Mouse (Mus musculus) pancreas, adult 10 weeks (tissue): Measurements from ENCODE around the gene Gpr137b. TPM values are rescaled to one million over a fixed set of nuclear protein-coding genes. Genes with fewer than 3 reads are reported as not detected.

Source experiments
- polyA plus RNA-seq: library from polyadenylated mRNA; stranded (reverse); fragments of 350-450 nt; fragmentation: Illumina TruSeq; extraction: RNeasy Lipid Tissue Mini Kit (QIAGEN cat#74804); gene quantifications from one replicate; pipeline ENCODE4 v1.2.3, GENCODE M21; 2015; ENCODE audit warnings: low read depth, low replicate concordance; ENCODE audit not compliant: insufficient read depth

Gpr137b gene
- 2.0 TPM for polyA plus RNA-seq

GRCm38 (mm10) chr13:13393228-13394095, at the start of gene Gpr137b:
TSS of gene Gpr137b (minus strand) at chr13:13394014.

GRCm38 (mm10) chr13:13437460-13438015, 43.7 kb upstream of the Gpr137b start, which contains the start of gene Nid1:
TSS of gene Nid1 (plus strand) at chr13:13437551.

Other genes starting within 250 kb of the Gpr137b start
- gene Prl2c5, start 211.3 kb downstream of the Gpr137b start, polyA plus RNA-seq, result not detected
- gene Nid1, start 43.5 kb upstream of the Gpr137b start, polyA plus RNA-seq, result 35.7 TPM
- 3.4 TPM for gene Lyst, start 196.4 kb upstream of the Gpr137b start, polyA plus RNA-seq